ENCODE assay signal across 27 mouse cellular contexts in genomic region chr4:128684108-128684507, GRCm38 (mm10). TPM values are rescaled to one million over a fixed set of nuclear protein-coding genes. Genes with fewer than 3 reads are reported as not detected.
DNase-seq lines count a peak whose midpoint lies in the region; ATAC-seq and TF ChIP-seq lines count a peak whose summit lies in the region.
"Had no signal": no experiment of that assay in that cellular context is flagged by ENCODE, and none has a peak within 500 bp of the region (broad histone marks: within the 10 kb centered on the region; RNA-seq: fewer than 3 reads in every experiment).

No protein-coding gene starts in this region.

- no peak for ATAC-seq in hindbrain, embryonic 12.5 days (ENCODE audit: low FRiP score)
- ATAC-seq in hindbrain, postnatal 0 days: no peak
- ATAC-seq in neural tube, embryonic 11.5 days (ENCODE audit: insufficient read depth, low FRiP score, low TSS enrichment): peak; percentile 20; the same call in 1 of the 2 replicates
- ATAC-seq in neural tube, embryonic 13.5 days (ENCODE audit: low read depth): peak; percentile 41; the same call in 1 of the 2 replicates
- ATAC-seq: CD4-positive, CD25-positive, alpha-beta regulatory T cell, adult 4 months; forebrain, embryonic 15.5 days; inflammation-experienced regulatory T-cells, adult 6 months had no signal

- WGBS in hindbrain, embryonic 12.5 days: 73% methylated on average over 11 of the region's 11 CpGs
- WGBS in hindbrain, postnatal 0 days: 72% methylated on average over 11 of the region's 11 CpGs
- 78% methylated on average over 11 of the region's 11 CpGs for WGBS in neural tube, embryonic 11.5 days
- 48% methylated on average over 11 of the region's 11 CpGs for WGBS in neural tube, embryonic 13.5 days

- DNase-seq in hindbrain, postnatal 0 days (ENCODE audit: low spot score): no peak
- DNase-seq in neural tube, embryonic 11.5 days (ENCODE audit: low spot score): peak; percentile 24
- no peak for DNase-seq in neural tube, embryonic 10.5 days (ENCODE audit: extremely low spot score, low spot score)
- no peak for DNase-seq in thymus, postnatal 0 days (ENCODE audit: low spot score)
- DNase-seq in cerebellum, postnatal 36 days: no peak
- DNase-seq: adrenal gland, postnatal 25 days; cerebellum, adult 18-20 months; cerebellum, postnatal 10 days; gastrocnemius, postnatal 25 days; heart, adult 11 months; heart, postnatal 36 days; kidney, adult 11 months; kidney, postnatal 14 days; lung, embryonic 14.5 days; lung, postnatal 14 days; retina, postnatal 1 day; right cerebral cortex, postnatal 14 days; thymus, postnatal 14 days had no signal

- no peak overlapping the region for H3K9ac ChIP-seq in hindbrain, embryonic 12.5 days
- no peak overlapping the region for H3K9ac ChIP-seq in hindbrain, postnatal 0 days (replicated peaks; ENCODE audit: low read length)
- H3K9ac ChIP-seq in neural tube, embryonic 11.5 days (ENCODE audit: low read length): no peak overlapping the region
- 0 out of 2 replicates have a peak overlapping the region, but pooled peaks have one; percentile 12 for H3K9ac ChIP-seq in neural tube, embryonic 13.5 days
- H3K9ac ChIP-seq: forebrain, embryonic 15.5 days; limb, embryonic 12.5 days; liver, embryonic 15.5 days; lung, embryonic 14.5 days had no signal

- H3K36me3 ChIP-seq in hindbrain, embryonic 12.5 days: no peaks in the 10 kb centered on the region
- no peaks in the 10 kb centered on the region for H3K36me3 ChIP-seq in hindbrain, postnatal 0 days (ENCODE audit: insufficient read depth, low read length)
- H3K36me3 ChIP-seq in neural tube, embryonic 11.5 days (ENCODE audit: control insufficient read depth, insufficient read depth, low read length): no peaks in the 10 kb centered on the region
- no peaks in the 10 kb centered on the region for H3K36me3 ChIP-seq in neural tube, embryonic 13.5 days
- H3K36me3 ChIP-seq: forebrain, embryonic 15.5 days; limb, embryonic 12.5 days; liver, embryonic 15.5 days had no signal

- no peaks in the 10 kb centered on the region for H3K9me3 ChIP-seq in hindbrain, embryonic 12.5 days (replicated peaks)
- H3K9me3 ChIP-seq in hindbrain, postnatal 0 days (ENCODE audit: low read length): no peaks in the 10 kb centered on the region
- H3K9me3 ChIP-seq in neural tube, embryonic 11.5 days (ENCODE audit: control insufficient read depth, low read length): no peaks in the 10 kb centered on the region
- 0 out of 2 replicates have a peak, but pooled peaks cover 4% of the 10 kb centered on the region for H3K9me3 ChIP-seq in neural tube, embryonic 13.5 days
- H3K9me3 ChIP-seq: forebrain, embryonic 15.5 days; liver, embryonic 15.5 days had no signal

- H3K4me3 ChIP-seq in hindbrain, embryonic 12.5 days: no peak overlapping the region
- H3K4me3 ChIP-seq in hindbrain, postnatal 0 days (ENCODE audit: low read length): no peak overlapping the region
- no peak overlapping the region for H3K4me3 ChIP-seq in neural tube, embryonic 11.5 days (ENCODE audit: low read depth, low read length)
- no peak overlapping the region for H3K4me3 ChIP-seq in neural tube, embryonic 13.5 days
- H3K4me3 ChIP-seq: erythroblast, embryonic 14.5 days; forebrain, embryonic 15.5 days; limb, embryonic 12.5 days; liver, embryonic 15.5 days had no signal

- H3K27me3 ChIP-seq in hindbrain, embryonic 12.5 days: no peaks in the 10 kb centered on the region
- no peaks in the 10 kb centered on the region for H3K27me3 ChIP-seq in hindbrain, postnatal 0 days (ENCODE audit: insufficient read depth, low read length)
- no peaks in the 10 kb centered on the region for H3K27me3 ChIP-seq in neural tube, embryonic 11.5 days (ENCODE audit: control insufficient read depth, insufficient read depth, low read length)
- no peaks in the 10 kb centered on the region for H3K27me3 ChIP-seq in neural tube, embryonic 13.5 days
- H3K27me3 ChIP-seq: forebrain, embryonic 15.5 days; limb, embryonic 12.5 days; liver, embryonic 15.5 days had no signal

- H3K4me2 ChIP-seq in hindbrain, embryonic 12.5 days (replicated peaks): no peak overlapping the region
- no peak overlapping the region for H3K4me2 ChIP-seq in hindbrain, postnatal 0 days (ENCODE audit: low read depth, low read length)
- H3K4me2 ChIP-seq in neural tube, embryonic 11.5 days (ENCODE audit: low read depth): no peak overlapping the region
- H3K4me2 ChIP-seq in neural tube, embryonic 13.5 days: 0 out of 2 replicates have a peak overlapping the region, but pooled peaks have one; percentile 3
- H3K4me2 ChIP-seq: forebrain, embryonic 15.5 days; heart, embryonic 11.5 days; limb, embryonic 12.5 days; liver, embryonic 15.5 days; lung, embryonic 14.5 days had no signal

- H3K4me1 ChIP-seq in hindbrain, embryonic 12.5 days: peaks cover 47% of the 10 kb centered on the region
- H3K4me1 ChIP-seq in hindbrain, postnatal 0 days (ENCODE audit: insufficient read depth, low read length): peaks cover 5% of the 10 kb centered on the region; the same call in 1 of the 2 replicates
- H3K4me1 ChIP-seq in neural tube, embryonic 11.5 days (ENCODE audit: control insufficient read depth, insufficient read depth, low read length): peaks cover 24% of the 10 kb centered on the region
- H3K4me1 ChIP-seq in neural tube, embryonic 13.5 days (replicated peaks): peaks cover 71% of the 10 kb centered on the region
- H3K4me1 ChIP-seq: liver, embryonic 15.5 days had no signal

- peak overlapping the region; percentile 66; the same call in 1 of the 2 replicates for H3K27ac ChIP-seq in hindbrain, embryonic 12.5 days
- H3K27ac ChIP-seq in hindbrain, postnatal 0 days: no peak overlapping the region
- 0 out of 2 replicates have a peak overlapping the region, but pooled peaks have one; percentile 62 for H3K27ac ChIP-seq in neural tube, embryonic 11.5 days (ENCODE audit: low read depth, low read length)
- peak overlapping the region; percentile 90 for H3K27ac ChIP-seq in neural tube, embryonic 13.5 days (replicated peaks)
- H3K27ac ChIP-seq: forebrain, embryonic 15.5 days; limb, embryonic 12.5 days; liver, embryonic 15.5 days had no signal

- TF ChIP-seq CTCF in hindbrain, postnatal 0 days (IDR thresholded peaks at IDR 0.05; ENCODE audit: low read depth): no peak

RNA-seq across cellular contexts. Expression of gene Phc2, which starts 29.6 kb away (rescaled TPM):
- 126 and 138 TPM in 2 replicates for polyA plus RNA-seq in hindbrain, embryonic 12.5 days (2016; fragmentation: Nextera tagmentation; extraction: Ambion mirVana)
- total RNA-seq in hindbrain, postnatal 0 days (2014; rRNA removed): 103 and 125 TPM in 2 replicates
- 46.1 and 50.7 TPM in 2 replicates for polyA plus RNA-seq in hindbrain, postnatal 0 days (2015; fragmentation: Nextera tagmentation; extraction: Ambion mirVana)
- 109 and 123 TPM in 2 replicates for polyA plus RNA-seq in neural tube, embryonic 11.5 days (2014; fragmentation: Nextera tagmentation; extraction: Ambion mirVana)
- 82.2 and 101 TPM in 2 replicates for polyA plus RNA-seq in neural tube, embryonic 13.5 days (2015; fragmentation: Nextera tagmentation; extraction: Ambion mirVana)
- polyA plus RNA-seq in thymus, postnatal 0 days (2015; fragmentation: Nextera tagmentation; extraction: Ambion mirVana): 42.9 and 44.9 TPM in 2 replicates

Comparison
In these comparisons a context has a peak if more than half of its experiments do, and no peak if none do; other contexts are left out.
1. ATAC-seq: peak in neural tube, embryonic 11.5 days (single experiment) and neural tube, embryonic 13.5 days (single experiment); none in hindbrain, embryonic 12.5 days (single experiment) and hindbrain, postnatal 0 days (single experiment).